Mouse (Mus musculus): ENCODE measurements around the gene Serpinb7. TPM values are rescaled to one million over a fixed set of nuclear protein-coding genes. Genes with fewer than 3 reads are reported as not detected.

Serpinb7 gene
- not detected in 2 replicates for polyA plus RNA-seq (2015; fragmentation: Nextera tagmentation; extraction: Ambion mirVana)

GRCm38 (mm10) chr1:107399355-107399754 is at the start of gene Serpinb7:
Serpinb7 (plus strand) TSS chr1:107399655.
- Histone ChIP-seq H3K4me3 (no peak within 1 kb of the TSS), H3K9ac (no peak within 1 kb of the TSS), H3K27ac (no peak within 1 kb of the TSS), H3K4me1 (replicated peaks) (no peaks in the 10 kb centered on the region), H3K4me2 (no peak within 1 kb of the TSS), H3K9me3 (no peaks in the 10 kb centered on the region), H3K36me3 (no peaks in the 10 kb centered on the region), H3K27me3 (no peaks in the 10 kb centered on the region)
- ATAC-seq (ENCODE audit: low FRiP score): no peak
- 88% methylated on average over 3 of the region's 3 CpGs for WGBS

DNA sequence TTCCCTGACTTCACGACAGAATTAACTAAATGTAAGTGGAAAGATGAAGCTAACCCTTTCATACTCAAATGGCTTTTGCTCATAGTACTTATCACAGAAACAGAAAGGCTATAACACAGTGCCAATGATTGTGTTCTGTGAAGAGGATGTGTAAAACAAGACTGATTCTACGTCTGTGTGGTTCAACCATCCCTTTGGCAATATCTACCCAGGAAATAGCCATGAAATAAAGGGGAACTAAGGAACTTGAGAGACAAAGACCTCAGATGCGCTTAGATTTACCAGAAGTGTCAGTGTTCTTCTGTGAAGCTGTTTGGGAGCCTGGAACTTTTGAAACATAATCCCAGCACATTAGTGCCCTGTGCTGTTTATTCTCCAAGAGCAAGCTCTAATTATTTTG is 49.1 kb upstream of the Serpinb7 start:
- Histone ChIP-seq H3K9me3 (no peaks in the 10 kb centered on the region), H3K9ac (no peak overlapping the region), H3K4me2 (no peak overlapping the region), H3K36me3 (no peaks in the 10 kb centered on the region), H3K27me3 (no peaks in the 10 kb centered on the region), H3K4me1 (replicated peaks) (no peaks in the 10 kb centered on the region), H3K27ac (no peak overlapping the region), H3K4me3 (no peak overlapping the region)
- WGBS: 62% methylated on average over 3 of the region's 3 CpGs
- no peak for ATAC-seq (ENCODE audit: low FRiP score)

- Histone ChIP-seq H3K27ac (no peak overlapping the region), H3K4me1 (replicated peaks) (no peaks in the 10 kb centered on the region), H3K9me3 (no peaks in the 10 kb centered on the region), H3K4me2 (no peak overlapping the region), H3K36me3 (no peaks in the 10 kb centered on the region), H3K4me3 (no peak overlapping the region), H3K9ac (no peak overlapping the region), H3K27me3 (no peaks in the 10 kb centered on the region)
- no peak for ATAC-seq (ENCODE audit: low FRiP score)
- 83% methylated on average over 2 of the region's 2 CpGs for WGBS
Observed at GRCm38 (mm10) chr1:107351115-107351514, 48.3 kb upstream of the Serpinb7 start.

DNA sequence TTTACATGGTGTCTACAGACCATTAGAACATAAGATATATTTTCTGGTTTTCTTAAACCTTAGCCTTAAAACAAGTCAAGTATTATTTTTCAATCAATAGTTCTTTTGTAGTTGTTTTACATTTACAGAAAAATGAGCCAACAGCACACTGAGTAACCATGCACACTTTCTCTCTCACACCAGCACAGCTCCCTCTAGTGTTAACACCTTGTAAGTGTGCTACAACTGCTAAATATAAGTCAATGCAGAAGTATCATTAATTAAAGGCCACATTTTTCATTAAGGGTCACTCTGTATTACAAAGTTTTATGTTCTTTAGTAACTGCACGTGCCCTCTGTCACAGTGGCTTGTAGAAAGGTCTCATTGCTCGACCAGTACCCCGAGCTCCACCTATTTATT is 46.4 kb upstream of the Serpinb7 start:
- H3K27ac ChIP-seq: no peak overlapping the region
- no peaks in the 10 kb centered on the region for H3K36me3 ChIP-seq
- no peaks in the 10 kb centered on the region for H3K4me1 ChIP-seq (replicated peaks)
- WGBS: 45% methylated on average over 3 of the region's 3 CpGs
- no peak overlapping the region for H3K4me3 ChIP-seq
- no peaks in the 10 kb centered on the region for H3K9me3 ChIP-seq
- no peak for ATAC-seq (ENCODE audit: low FRiP score)
- H3K9ac ChIP-seq: no peak overlapping the region
- no peaks in the 10 kb centered on the region for H3K27me3 ChIP-seq
- no peak overlapping the region for H3K4me2 ChIP-seq

- no peak for ATAC-seq (ENCODE audit: low FRiP score)
- Histone ChIP-seq H3K9ac (no peak within 1 kb of the TSS), H3K27ac (no peak within 1 kb of the TSS), H3K4me2 (no peak within 1 kb of the TSS), H3K4me1 (replicated peaks) (no peaks in the 10 kb centered on the region), H3K36me3 (no peaks in the 10 kb centered on the region), H3K27me3 (no peaks in the 10 kb centered on the region), H3K9me3 (no peaks in the 10 kb centered on the region), H3K4me3 (no peak within 1 kb of the TSS)
- 67% methylated on average over 1 of the region's 1 CpGs for WGBS
Observed at GRCm38 (mm10) chr1:107360898-107361297, 38.6 kb upstream of the Serpinb7 start, which contains the start of gene Serpinb11. Serpinb11 (plus strand) TSS chr1:107361198.

- Histone ChIP-seq H3K4me1 (replicated peaks) (no peaks in the 10 kb centered on the region), H3K4me2 (no peak overlapping the region), H3K9ac (no peak overlapping the region), H3K27ac (no peak overlapping the region), H3K36me3 (no peaks in the 10 kb centered on the region), H3K4me3 (no peak overlapping the region), H3K27me3 (no peaks in the 10 kb centered on the region), H3K9me3 (no peaks in the 10 kb centered on the region)
- no peak for ATAC-seq (ENCODE audit: low FRiP score)
- 66% methylated on average over 7 of the region's 7 CpGs for WGBS
Observed at GRCm38 (mm10) chr1:107365973-107366372, 33.5 kb upstream of the Serpinb7 start.

DNA sequence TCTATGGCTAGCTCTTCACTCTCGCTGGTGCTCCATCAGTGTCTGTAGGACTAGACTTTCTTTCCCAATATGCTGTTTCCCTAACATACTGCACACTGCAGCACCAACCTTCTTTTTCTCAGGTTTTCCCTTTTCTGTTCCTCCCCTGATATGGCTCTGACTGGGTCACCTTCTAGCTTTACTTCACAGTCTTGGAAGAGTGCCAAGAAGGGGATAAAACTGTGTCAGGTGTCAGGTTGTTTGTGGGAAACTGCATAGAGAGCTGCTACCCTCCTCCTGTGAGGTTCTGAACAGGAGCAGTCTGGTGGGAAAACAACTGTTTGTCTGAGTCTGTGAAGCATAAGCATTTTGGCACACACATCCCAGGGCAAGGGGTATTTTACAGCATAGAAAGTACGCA is 30.5 kb upstream of the Serpinb7 start:
- Histone ChIP-seq H3K9ac (no peak overlapping the region), H3K4me1 (replicated peaks) (no peaks in the 10 kb centered on the region), H3K9me3 (no peaks in the 10 kb centered on the region), H3K27ac (no peak overlapping the region), H3K27me3 (no peaks in the 10 kb centered on the region), H3K36me3 (no peaks in the 10 kb centered on the region), H3K4me2 (no peak overlapping the region), H3K4me3 (no peak overlapping the region)
- 73% methylated on average over 2 of the region's 2 CpGs for WGBS
- ATAC-seq (ENCODE audit: low FRiP score): no peak

GRCm38 (mm10) chr1:107376952-107377351 is 22.5 kb upstream of the Serpinb7 start:
- Histone ChIP-seq H3K9ac (no peak overlapping the region), H3K27me3 (no peaks in the 10 kb centered on the region), H3K4me2 (no peak overlapping the region), H3K27ac (no peak overlapping the region), H3K4me3 (no peak overlapping the region), H3K9me3 (no peaks in the 10 kb centered on the region), H3K4me1 (replicated peaks) (no peaks in the 10 kb centered on the region), H3K36me3 (no peaks in the 10 kb centered on the region)
- 84% methylated on average over 4 of the region's 4 CpGs for WGBS
- ATAC-seq (ENCODE audit: low FRiP score): no peak

- Histone ChIP-seq H3K27me3 (no peaks in the 10 kb centered on the region), H3K9me3 (no peaks in the 10 kb centered on the region), H3K9ac (no peak overlapping the region), H3K4me2 (no peak overlapping the region), H3K4me1 (replicated peaks) (no peaks in the 10 kb centered on the region), H3K36me3 (no peaks in the 10 kb centered on the region), H3K27ac (no peak overlapping the region), H3K4me3 (no peak overlapping the region)
- ATAC-seq (ENCODE audit: low FRiP score): no peak
Observed at GRCm38 (mm10) chr1:107378368-107378767, 21.1 kb upstream of the Serpinb7 start.

GRCm38 (mm10) chr1:107381491-107381890 is 18.0 kb upstream of the Serpinb7 start:
- Histone ChIP-seq H3K27ac (no peak overlapping the region), H3K9me3 (no peaks in the 10 kb centered on the region), H3K9ac (no peak overlapping the region), H3K4me2 (no peak overlapping the region), H3K4me3 (no peak overlapping the region), H3K4me1 (replicated peaks) (no peaks in the 10 kb centered on the region), H3K36me3 (no peaks in the 10 kb centered on the region), H3K27me3 (no peaks in the 10 kb centered on the region)
- ATAC-seq (ENCODE audit: low FRiP score): no peak

GRCm38 (mm10) chr1:107382404-107382803 is 17.1 kb upstream of the Serpinb7 start:
- Histone ChIP-seq H3K4me3 (no peak overlapping the region), H3K9ac (no peak overlapping the region), H3K4me1 (replicated peaks) (no peaks in the 10 kb centered on the region), H3K9me3 (no peaks in the 10 kb centered on the region), H3K4me2 (no peak overlapping the region), H3K36me3 (no peaks in the 10 kb centered on the region), H3K27ac (no peak overlapping the region), H3K27me3 (no peaks in the 10 kb centered on the region)
- ATAC-seq (ENCODE audit: low FRiP score): no peak
- WGBS: 89% methylated on average over 1 of the region's 1 CpGs

DNA sequence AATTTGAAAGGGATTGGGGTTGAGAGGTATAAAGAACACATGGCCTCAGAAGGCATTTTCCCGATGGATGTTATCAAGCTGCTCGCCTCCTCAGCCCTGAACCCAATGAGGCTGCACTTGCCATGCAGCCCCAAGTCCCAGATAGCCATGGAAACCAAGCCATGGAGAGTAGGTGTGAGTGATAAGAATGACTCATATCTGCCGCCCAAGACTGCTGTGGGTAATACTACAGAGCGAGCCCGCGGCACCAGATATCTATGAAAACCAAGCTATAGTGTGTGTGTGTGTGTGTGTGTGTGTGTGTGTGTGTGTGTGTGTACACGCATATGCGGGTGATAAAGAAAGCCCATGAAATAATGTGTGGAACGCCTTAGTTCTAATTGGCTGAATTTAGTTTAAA is 14.9 kb upstream of the Serpinb7 start:
- Histone ChIP-seq H3K27ac (no peak overlapping the region), H3K27me3 (no peaks in the 10 kb centered on the region), H3K9me3 (no peaks in the 10 kb centered on the region), H3K4me1 (replicated peaks) (no peaks in the 10 kb centered on the region), H3K9ac (no peak overlapping the region), H3K4me3 (no peak overlapping the region), H3K4me2 (no peak overlapping the region), H3K36me3 (no peaks in the 10 kb centered on the region)
- no peak for ATAC-seq (ENCODE audit: low FRiP score)
- WGBS: 92% methylated on average over 9 of the region's 9 CpGs

DNA sequence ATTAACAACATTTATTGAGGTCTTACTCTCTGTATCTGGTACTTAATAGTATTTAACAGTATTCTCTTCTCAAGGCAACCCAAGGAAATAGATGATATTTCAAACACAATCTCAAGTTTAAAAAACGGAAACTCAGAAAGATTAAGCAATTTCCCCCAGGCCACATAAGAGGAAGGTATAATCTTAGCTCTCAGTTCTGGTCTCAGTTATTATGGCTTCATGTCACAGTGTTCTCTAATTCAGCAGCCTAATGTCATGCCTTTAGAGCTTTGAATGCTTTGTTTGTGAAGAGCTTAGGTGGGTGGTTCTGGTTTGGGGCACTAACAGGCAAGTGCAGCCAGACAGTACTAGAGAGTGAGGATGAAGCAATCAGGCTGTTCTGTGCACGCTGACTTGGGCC is 9.7 kb upstream of the Serpinb7 start:
- H3K9ac ChIP-seq: no peak overlapping the region
- H3K9me3 ChIP-seq: no peaks in the 10 kb centered on the region
- no peaks in the 10 kb centered on the region for H3K27me3 ChIP-seq
- 92% methylated on average over 2 of the region's 2 CpGs for WGBS
- no peak overlapping the region for H3K4me3 ChIP-seq
- no peaks in the 10 kb centered on the region for H3K36me3 ChIP-seq
- H3K4me2 ChIP-seq: no peak overlapping the region
- no peaks in the 10 kb centered on the region for H3K4me1 ChIP-seq (replicated peaks)
- ATAC-seq (ENCODE audit: low FRiP score): no peak
- no peak overlapping the region for H3K27ac ChIP-seq

- H3K4me3 ChIP-seq: no peak overlapping the region
- H3K9ac ChIP-seq: no peak overlapping the region
- no peak overlapping the region for H3K4me2 ChIP-seq
- H3K27me3 ChIP-seq: no peaks in the 10 kb centered on the region
- ATAC-seq (ENCODE audit: low FRiP score): no peak
- no peaks in the 10 kb centered on the region for H3K4me1 ChIP-seq (replicated peaks)
- WGBS: 77% methylated on average over 1 of the region's 1 CpGs
- no peaks in the 10 kb centered on the region for H3K36me3 ChIP-seq
- no peak overlapping the region for H3K27ac ChIP-seq
- no peaks in the 10 kb centered on the region for H3K9me3 ChIP-seq
Observed at GRCm38 (mm10) chr1:107397481-107397880, 2.0 kb upstream of the Serpinb7 start.
